Mouse (Mus musculus): ENCODE results near the gene Tulp3.

GRCm38 (mm10) chr6:128277132-128278085 is 78.2 kb downstream of the Tulp3 start:
- TF ChIP-seq GATA1 (IDR thresholded peaks at IDR 0.05; ENCODE audit: low read length) (no peak), TAL1 (IDR thresholded peaks at IDR 0.05; ENCODE audit: low read length) (no peak)
